Mouse (Mus musculus) kidney, embryonic 15.5 days (tissue): Measurements from ENCODE around the gene Dock9. TPM values are rescaled to one million over a fixed set of nuclear protein-coding genes. Genes with fewer than 3 reads are reported as not detected.

Source experiments
- ATAC-seq: fragments of 200-750 bp; cut with Nextera tagmentation; replicated peaks from 2 replicates; pipeline ENCODE4 v1.8.0; 2017; ENCODE audit warnings: moderate TSS enrichment; ENCODE audit not compliant: low FRiP score
- H3K27ac ChIP-seq: fragments of 300-500 bp; sonication (generic); 2 replicates; pipeline ENCODE4 v1.5.1; 2015; ENCODE audit warnings: mild to moderate bottlenecking, inconsistent platforms
- H3K27me3 ChIP-seq: fragments of 300-500 bp; sonication (generic); 2 replicates; pipeline ENCODE4 v1.6.1; 2015; ENCODE audit warnings: inconsistent platforms
- H3K36me3 ChIP-seq: fragments of 300-500 bp; sonication (generic); 2 replicates; pipeline ENCODE4 v1.6.1; 2015; ENCODE audit warnings: inconsistent platforms
- H3K4me1 ChIP-seq: fragments of 300-500 bp; sonication (generic); 2 replicates; pipeline ENCODE4 v1.6.1; 2015; ENCODE audit warnings: inconsistent platforms
- H3K4me2 ChIP-seq: fragments of 300-500 bp; sonication (generic); 2 replicates; pipeline ENCODE4 v1.6.1; 2015; ENCODE audit warnings: moderate library complexity, mild to moderate bottlenecking, inconsistent platforms
- H3K4me3 ChIP-seq: fragments of 300-500 bp; sonication (generic); replicated peaks from 2 replicates; pipeline ENCODE4 v1.5.1; 2015; ENCODE audit warnings: mild to moderate bottlenecking, inconsistent platforms
- H3K9ac ChIP-seq: fragments of 300-500 bp; sonication (generic); 2 replicates; pipeline ENCODE4 v1.6.1; 2015; ENCODE audit warnings: mild to moderate bottlenecking, inconsistent platforms
- H3K9me3 ChIP-seq: fragments of 300-500 bp; sonication (generic); replicated peaks from 2 replicates; pipeline ENCODE4 v1.6.1; 2016; ENCODE audit warnings: inconsistent platforms
- WGBS: fragments of 180-500 bp; shearing (Covaris S2); methylation state at CpG from one replicate; pipeline ENCODE4 v1.1.7; 2015; ENCODE audit warnings: mixed read lengths; 5-methylcytosine and 5-hydroxymethylcytosine counted together
- polyA plus RNA-seq: library from polyadenylated mRNA; unstranded; fragments of >200 nt; fragmentation: Nextera tagmentation; extraction: Ambion mirVana; gene quantifications from 2 replicates; pipeline ENCODE4 v1.2.1, GENCODE M21; 2015

Gene Dock9
- polyA plus RNA-seq, 1 experiment from 2014 or later, result 11.1 TPM

- Histone ChIP-seq H3K27me3 (peaks cover 10% of the 10 kb centered on the region; the same call in 1 of the 2 replicates), H3K4me2 (no peak overlapping the region), H3K4me1 (peaks cover 54% of the 10 kb centered on the region), H3K27ac (no peak overlapping the region), H3K9ac (no peak overlapping the region), H3K36me3 (peaks cover 29% of the 10 kb centered on the region), H3K9me3 (no peaks in the 10 kb centered on the region), H3K4me3 (no peak overlapping the region)
- WGBS, result 50% methylated on average over 10 of the region's 10 CpGs
- ATAC-seq, result no peak
Observed at GRCm38 (mm10) chr14:121653717-121654116, 143.9 kb downstream of the Dock9 start.

GRCm38 (mm10) chr14:121653241-121653640 is 144.4 kb downstream of the Dock9 start:
- H3K4me1 ChIP-seq, result peaks cover 54% of the 10 kb centered on the region
- WGBS, result 79% methylated on average over 7 of the region's 7 CpGs
- no peak overlapping the region for H3K27ac ChIP-seq
- no peak overlapping the region for H3K9ac ChIP-seq
- H3K4me3 ChIP-seq, result no peak overlapping the region
- no peaks in the 10 kb centered on the region for H3K9me3 ChIP-seq
- H3K36me3 ChIP-seq, result peaks cover 29% of the 10 kb centered on the region
- ATAC-seq, result no peak
- H3K4me2 ChIP-seq, result no peak overlapping the region
- peaks cover 10% of the 10 kb centered on the region; the same call in 1 of the 2 replicates for H3K27me3 ChIP-seq

- Histone ChIP-seq H3K36me3 (peaks cover 11% of the 10 kb centered on the region), H3K4me2 (no peak overlapping the region), H3K9me3 (no peaks in the 10 kb centered on the region), H3K9ac (no peak overlapping the region), H3K4me3 (no peak overlapping the region), H3K27me3 (0 out of 2 replicates have a peak, but pooled peaks cover 2% of the 10 kb centered on the region), H3K27ac (peak overlapping the region; percentile 83), H3K4me1 (peaks cover 37% of the 10 kb centered on the region)
- peak; percentile 66 for ATAC-seq
- WGBS, result 24% methylated on average over 9 of the region's 9 CpGs
Observed at GRCm38 (mm10) chr14:121648581-121649060, 149.0 kb downstream of the Dock9 start.

GRCm38 (mm10) chr14:121647693-121648092 is 149.9 kb downstream of the Dock9 start:
- ATAC-seq, result no peak
- peaks cover 9% of the 10 kb centered on the region for H3K36me3 ChIP-seq
- H3K4me3 ChIP-seq, result no peak overlapping the region
- WGBS, result 86% methylated on average over 6 of the region's 6 CpGs
- H3K27me3 ChIP-seq, result 0 out of 2 replicates have a peak, but pooled peaks cover 2% of the 10 kb centered on the region
- peak overlapping the region; percentile 83 for H3K27ac ChIP-seq
- no peak overlapping the region for H3K9ac ChIP-seq
- no peaks in the 10 kb centered on the region for H3K9me3 ChIP-seq
- H3K4me1 ChIP-seq, result peaks cover 28% of the 10 kb centered on the region
- H3K4me2 ChIP-seq, result no peak overlapping the region

- WGBS, result 53% methylated on average over 10 of the region's 10 CpGs
- Histone ChIP-seq H3K36me3 (0 out of 2 replicates have a peak, but pooled peaks cover 2% of the 10 kb centered on the region), H3K9ac (no peak overlapping the region), H3K27ac (peak overlapping the region; percentile 45), H3K4me2 (no peak overlapping the region), H3K9me3 (no peaks in the 10 kb centered on the region), H3K4me1 (peaks cover 27% of the 10 kb centered on the region), H3K4me3 (no peak overlapping the region), H3K27me3 (no peaks in the 10 kb centered on the region)
- no peak for ATAC-seq
Observed at GRCm38 (mm10) chr14:121646617-121647016, 151.0 kb downstream of the Dock9 start.

- Histone ChIP-seq H3K4me3 (no peak overlapping the region), H3K9ac (no peak overlapping the region), H3K27me3 (no peaks in the 10 kb centered on the region), H3K36me3 (peaks cover 9% of the 10 kb centered on the region), H3K4me1 (peaks cover 20% of the 10 kb centered on the region), H3K4me2 (no peak overlapping the region), H3K27ac (no peak overlapping the region), H3K9me3 (no peaks in the 10 kb centered on the region)
- ATAC-seq, result no peak
- 96% methylated on average over 2 of the region's 2 CpGs for WGBS
Observed at GRCm38 (mm10) chr14:121644302-121644701, 153.3 kb downstream of the Dock9 start.

- Histone ChIP-seq H3K4me2 (no peak overlapping the region), H3K4me1 (no peaks in the 10 kb centered on the region; the same call in 1 of the 2 replicates), H3K27me3 (no peaks in the 10 kb centered on the region), H3K27ac (no peak overlapping the region), H3K36me3 (peaks cover 34% of the 10 kb centered on the region), H3K4me3 (no peak overlapping the region), H3K9me3 (no peaks in the 10 kb centered on the region), H3K9ac (no peak overlapping the region)
- WGBS, result 85% methylated on average over 7 of the region's 7 CpGs
- no peak for ATAC-seq
Observed at GRCm38 (mm10) chr14:121641271-121641670, 156.4 kb downstream of the Dock9 start.

- H3K9me3 ChIP-seq, result no peaks in the 10 kb centered on the region
- H3K27ac ChIP-seq, result no peak overlapping the region
- no peak overlapping the region for H3K4me2 ChIP-seq
- peaks cover 9% of the 10 kb centered on the region for H3K4me1 ChIP-seq
- WGBS, result 74% methylated on average over 12 of the region's 12 CpGs
- peak; percentile 40; the same call in 1 of the 2 replicates for ATAC-seq
- H3K9ac ChIP-seq, result no peak overlapping the region
- H3K4me3 ChIP-seq, result no peak overlapping the region
- H3K27me3 ChIP-seq, result no peaks in the 10 kb centered on the region
- H3K36me3 ChIP-seq, result peaks cover 39% of the 10 kb centered on the region
Observed at GRCm38 (mm10) chr14:121636935-121637510, 160.6 kb downstream of the Dock9 start.

GRCm38 (mm10) chr14:121634736-121635430 is 162.8 kb downstream of the Dock9 start:
- H3K27me3 ChIP-seq, result no peaks in the 10 kb centered on the region
- H3K9me3 ChIP-seq, result no peaks in the 10 kb centered on the region
- H3K4me2 ChIP-seq, result no peak overlapping the region
- ATAC-seq, result no peak
- WGBS, result 87% methylated on average over 11 of the region's 11 CpGs
- no peak overlapping the region for H3K27ac ChIP-seq
- H3K9ac ChIP-seq, result no peak overlapping the region
- peaks cover 36% of the 10 kb centered on the region for H3K36me3 ChIP-seq
- no peak overlapping the region for H3K4me3 ChIP-seq
- peaks cover 9% of the 10 kb centered on the region for H3K4me1 ChIP-seq

GRCm38 (mm10) chr14:121634093-121634735 is 163.4 kb downstream of the Dock9 start:
- 0 out of 2 replicates have a peak overlapping the region, but pooled peaks have one; percentile 24 for H3K4me2 ChIP-seq

GRCm38 (mm10) chr14:121631934-121632333 is 165.7 kb downstream of the Dock9 start:
- peaks cover 30% of the 10 kb centered on the region for H3K36me3 ChIP-seq
- WGBS, result 94% methylated on average over 8 of the region's 8 CpGs
- no peak overlapping the region for H3K4me3 ChIP-seq
- no peak overlapping the region for H3K9ac ChIP-seq
- H3K4me1 ChIP-seq, result peaks cover 9% of the 10 kb centered on the region
- ATAC-seq, result no peak
- H3K27ac ChIP-seq, result no peak overlapping the region
- no peaks in the 10 kb centered on the region for H3K27me3 ChIP-seq
- H3K9me3 ChIP-seq, result no peaks in the 10 kb centered on the region
- H3K4me2 ChIP-seq, result no peak overlapping the region

More at GRCm38 (mm10) chr14:121634093-121634735, 163.4 kb downstream of the Dock9 start:
- Histone ChIP-seq H3K4me3 (no peak overlapping the region), H3K4me1 (peaks cover 9% of the 10 kb centered on the region), H3K9ac (no peak overlapping the region), H3K36me3 (peaks cover 29% of the 10 kb centered on the region), H3K9me3 (no peaks in the 10 kb centered on the region), H3K27me3 (no peaks in the 10 kb centered on the region), H3K27ac (no peak overlapping the region)
- WGBS, result 36% methylated on average over 14 of the region's 14 CpGs
- ATAC-seq, result peak; percentile 36; the same call in 1 of the 2 replicates

- Histone ChIP-seq H3K36me3 (peaks cover 47% of the 10 kb centered on the region), H3K27ac (no peak overlapping the region), H3K4me2 (no peak overlapping the region), H3K27me3 (no peaks in the 10 kb centered on the region), H3K9ac (no peak overlapping the region), H3K9me3 (no peaks in the 10 kb centered on the region), H3K4me3 (no peak overlapping the region), H3K4me1 (no peaks in the 10 kb centered on the region)
- ATAC-seq, result no peak
- 87% methylated on average over 12 of the region's 12 CpGs for WGBS
Observed at GRCm38 (mm10) chr14:121626741-121627140, 170.9 kb downstream of the Dock9 start.
